Mouse (Mus musculus) liver, embryonic 14.5 days (tissue): ENCODE data around the gene Fgfr2.

Experiments used
- CTCF ChIP-seq: IDR thresholded peaks from 2 replicates; pipeline ENCODE4 v1.5.1; 2016; ENCODE audit warnings: antibody characterized with exemption, low read depth, control low read depth
- EP300 ChIP-seq: IDR thresholded peaks from 2 replicates; pipeline ENCODE4 v1.6.1; 2016; ENCODE audit warnings: antibody characterized with exemption, low read depth

- no peak for TF ChIP-seq EP300
- TF ChIP-seq CTCF = no peak
These were observed 407.9 kb downstream of the Fgfr2 start for GRCm38 (mm10) chr7:132715259-132715658.
